Mouse (Mus musculus) testis, adult 2 months (tissue): ENCODE measurements around the gene Rexo5.

ENCODE experiments used
- CTCF ChIP-seq: fragments of 200-500 bp; IDR thresholded peaks from 2 replicates; pipeline ENCODE4 v1.5.1; 2012; ENCODE audit warnings: low read depth, mild to moderate bottlenecking, inconsistent platforms, low read length, moderate library complexity; ENCODE audit not compliant: control insufficient read depth, insufficient read depth, insufficient replicate concordance
- POLR2A ChIP-seq: fragments of 200-500 bp; IDR thresholded peaks from 2 replicates; pipeline ENCODE4 v1.6.1; 2012; ENCODE audit warnings: low read depth, mild to moderate bottlenecking, inconsistent platforms, low read length, moderate library complexity; ENCODE audit not compliant: control insufficient read depth

- TF ChIP-seq CTCF (no peak), POLR2A (no peak)
These were observed 78.4 kb downstream of the Rexo5 start for GRCm38 (mm10) chr7:119872204-119872603.
